In genomic region chr14:35313380-35314299, GRCm38 (mm10) we compare ENCODE assay signal across 13 mouse cellular contexts.
DNase-seq lines count a peak whose midpoint lies in the region; ATAC-seq and TF ChIP-seq lines count a peak whose summit lies in the region.
"Had no signal": no experiment of that assay in that cellular context is flagged by ENCODE, and none has a peak within 500 bp of the region (broad histone marks: within the 10 kb centered on the region; RNA-seq: fewer than 3 reads in every experiment).

No protein-coding gene starts in this region.

- H3K9ac ChIP-seq in liver, postnatal 0 days (replicated peaks): no peak overlapping the region
- H3K9ac ChIP-seq in neural tube, embryonic 12.5 days: no peak overlapping the region
- no peak overlapping the region for H3K9ac ChIP-seq in heart, embryonic 12.5 days
- H3K9ac ChIP-seq: embryonic facial prominence, embryonic 13.5 days; forebrain, embryonic 12.5 days; heart, embryonic 13.5 days; limb, embryonic 12.5 days; neural tube, embryonic 13.5 days had no signal

- no peaks in the 10 kb centered on the region for H3K4me1 ChIP-seq in liver, postnatal 0 days (ENCODE audit: insufficient read depth)
- H3K4me1 ChIP-seq in neural tube, embryonic 12.5 days: no peaks in the 10 kb centered on the region
- H3K4me1 ChIP-seq in heart, embryonic 12.5 days (replicated peaks): peaks cover 10% of the 10 kb centered on the region
- H3K4me1 ChIP-seq: embryonic facial prominence, embryonic 13.5 days; forebrain, embryonic 12.5 days; limb, embryonic 12.5 days; neural tube, embryonic 13.5 days had no signal

- no peak for TF ChIP-seq CTCF in liver, postnatal 0 days (IDR thresholded peaks at IDR 0.05; ENCODE audit: low read depth)

- H3K4me2 ChIP-seq in liver, postnatal 0 days (ENCODE audit: low read depth, low read length): no peak overlapping the region
- H3K4me2 ChIP-seq in neural tube, embryonic 12.5 days (replicated peaks): no peak overlapping the region
- H3K4me2 ChIP-seq in heart, embryonic 12.5 days: no peak overlapping the region
- H3K4me2 ChIP-seq: embryonic facial prominence, embryonic 13.5 days; forebrain, embryonic 12.5 days; heart, embryonic 13.5 days; limb, embryonic 12.5 days; neural tube, embryonic 13.5 days had no signal

- ATAC-seq in liver, postnatal 0 days: no peak
- 0 out of 2 replicates have a peak, but pooled peaks have one; percentile 41 for ATAC-seq in neural tube, embryonic 12.5 days (ENCODE audit: low FRiP score, low read depth)
- ATAC-seq in heart, embryonic 12.5 days (ENCODE audit: insufficient number of reproducible peaks, low FRiP score): no peak
- ATAC-seq: Patski had no signal

- no peaks in the 10 kb centered on the region for H3K27me3 ChIP-seq in liver, postnatal 0 days (ENCODE audit: insufficient read depth, low read length)
- H3K27me3 ChIP-seq in neural tube, embryonic 12.5 days (replicated peaks): no peaks in the 10 kb centered on the region
- H3K27me3 ChIP-seq in heart, embryonic 12.5 days (replicated peaks): no peaks in the 10 kb centered on the region
- H3K27me3 ChIP-seq: embryonic facial prominence, embryonic 13.5 days; forebrain, embryonic 12.5 days; heart, embryonic 13.5 days; limb, embryonic 12.5 days; neural tube, embryonic 13.5 days; Patski had no signal

- H3K36me3 ChIP-seq in liver, postnatal 0 days (replicated peaks; ENCODE audit: insufficient read depth, low read length): no peaks in the 10 kb centered on the region
- no peaks in the 10 kb centered on the region for H3K36me3 ChIP-seq in neural tube, embryonic 12.5 days
- no peaks in the 10 kb centered on the region for H3K36me3 ChIP-seq in heart, embryonic 12.5 days
- H3K36me3 ChIP-seq: embryonic facial prominence, embryonic 13.5 days; forebrain, embryonic 12.5 days; heart, embryonic 13.5 days; limb, embryonic 12.5 days; neural tube, embryonic 13.5 days had no signal

- DNase-seq in cerebellum, postnatal 25 days: peak; percentile 14 to 41
- no peak for DNase-seq in cerebellum, adult 18-20 months
- DNase-seq in liver: peak; percentile 4
- DNase-seq in liver, postnatal 0 days: no peak
- peak; percentile 40 for DNase-seq in embryo, embryonic 11 days

- H3K9me3 ChIP-seq in liver, postnatal 0 days (ENCODE audit: low read length): no peaks in the 10 kb centered on the region
- no peaks in the 10 kb centered on the region for H3K9me3 ChIP-seq in neural tube, embryonic 12.5 days
- no peaks in the 10 kb centered on the region for H3K9me3 ChIP-seq in heart, embryonic 12.5 days (replicated peaks)
- H3K9me3 ChIP-seq: embryonic facial prominence, embryonic 13.5 days; forebrain, embryonic 12.5 days; heart, embryonic 13.5 days; limb, embryonic 12.5 days; neural tube, embryonic 13.5 days had no signal

- 48% methylated on average over 5 of the region's 5 CpGs for WGBS in liver, postnatal 0 days (ENCODE audit: insufficient replicate concordance)
- 58% methylated on average over 5 of the region's 5 CpGs for WGBS in neural tube, embryonic 12.5 days
- WGBS in heart, embryonic 12.5 days: 38% methylated on average over 5 of the region's 5 CpGs

- no peak for TF ChIP-seq EP300 in liver, postnatal 0 days (IDR thresholded peaks at IDR 0.05; ENCODE audit: low read depth)

- H3K27ac ChIP-seq in liver, postnatal 0 days (ENCODE audit: low read depth): no peak overlapping the region
- no peak overlapping the region for H3K27ac ChIP-seq in neural tube, embryonic 12.5 days
- H3K27ac ChIP-seq in heart, embryonic 12.5 days (ENCODE audit: poor library complexity, severe bottlenecking): no peak overlapping the region
- H3K27ac ChIP-seq: embryonic facial prominence, embryonic 13.5 days; forebrain, embryonic 12.5 days; heart, embryonic 13.5 days; limb, embryonic 12.5 days; neural tube, embryonic 13.5 days had no signal

- H3K4me3 ChIP-seq in liver, postnatal 0 days (ENCODE audit: low read depth, low read length): no peak overlapping the region
- H3K4me3 ChIP-seq in neural tube, embryonic 12.5 days: no peak overlapping the region
- no peak overlapping the region for H3K4me3 ChIP-seq in heart, embryonic 12.5 days
- H3K4me3 ChIP-seq: embryonic facial prominence, embryonic 13.5 days; forebrain, embryonic 12.5 days; heart, embryonic 13.5 days; limb, embryonic 12.5 days; neural tube, embryonic 13.5 days had no signal

Comparison
In these comparisons a context has a peak if more than half of its experiments do, and no peak if none do; other contexts are left out.
1. DNase-seq: peak in cerebellum, postnatal 25 days (2 of 2), liver (single experiment) and embryo, embryonic 11 days (single experiment); none in cerebellum, adult 18-20 months (0 of 2) and liver, postnatal 0 days (single experiment).